Mouse (Mus musculus): ENCODE measurements around the gene Iqsec1. TPM values are rescaled to one million over a fixed set of nuclear protein-coding genes. Genes with fewer than 3 reads are reported as not detected.

Iqsec1 gene
- total and polyA plus RNA-seq, 2 experiments from 2014 or later: 12.0 to 93.7 TPM

DNA sequence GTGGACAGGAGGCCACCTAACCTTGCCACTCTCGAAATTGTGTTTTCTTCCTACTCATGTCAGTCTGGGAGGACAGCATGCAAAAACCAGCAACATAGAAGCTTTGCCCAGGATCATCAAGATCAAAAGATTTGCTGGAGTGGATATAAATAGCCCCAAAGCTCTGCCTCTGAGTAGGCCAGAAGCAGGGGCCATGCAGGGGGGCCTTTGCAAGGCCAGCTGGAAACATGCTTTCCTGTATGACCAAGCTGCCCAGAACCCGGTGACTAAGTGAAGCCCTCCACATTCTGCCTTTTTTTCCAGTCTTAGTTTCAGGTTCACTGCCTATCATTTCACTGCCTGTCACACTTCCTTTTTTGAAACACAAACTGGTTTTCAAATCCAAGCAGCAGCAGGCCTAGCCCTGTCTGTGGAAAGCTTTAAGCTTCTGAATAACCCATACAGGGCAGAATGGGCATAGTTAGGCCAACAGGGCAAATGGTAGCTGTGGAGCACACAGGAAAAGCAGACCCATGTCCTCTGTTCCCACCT, 19.1 kb downstream of the Iqsec1 start:
- TF ChIP-seq CTCF (IDR thresholded peaks at IDR 0.05; ENCODE audit: low read depth) (no peak), EP300 (IDR thresholded peaks at IDR 0.05; ENCODE audit: low read depth) (no peak)
- Histone ChIP-seq H3K4me3 (ENCODE audit: low read depth, low read length) (no peak overlapping the region), H3K4me2 (ENCODE audit: low read depth, low read length) (no peak overlapping the region), H3K27me3 (ENCODE audit: control insufficient read depth, insufficient read depth, low read length) (no peaks in the 10 kb centered on the region), H3K36me3 (replicated peaks; ENCODE audit: control insufficient read depth, insufficient read depth, low read length) (no peaks in the 10 kb centered on the region), H3K9ac (replicated peaks; ENCODE audit: low read depth, low read length) (no peak overlapping the region), H3K27ac (ENCODE audit: low read depth) (peak overlapping the region; percentile 49), H3K4me1 (ENCODE audit: control insufficient read depth, insufficient read depth) (peaks cover 10% of the 10 kb centered on the region), H3K9me3 (replicated peaks; ENCODE audit: control insufficient read depth, low read length) (no peaks in the 10 kb centered on the region)
- DNase-seq (ENCODE audit: low spot score): no peak
- peak; percentile 24; the same call in 1 of the 2 replicates for ATAC-seq (ENCODE audit: insufficient read depth, low read depth)
- WGBS: 8% methylated on average over 2 of the region's 2 CpGs

DNA sequence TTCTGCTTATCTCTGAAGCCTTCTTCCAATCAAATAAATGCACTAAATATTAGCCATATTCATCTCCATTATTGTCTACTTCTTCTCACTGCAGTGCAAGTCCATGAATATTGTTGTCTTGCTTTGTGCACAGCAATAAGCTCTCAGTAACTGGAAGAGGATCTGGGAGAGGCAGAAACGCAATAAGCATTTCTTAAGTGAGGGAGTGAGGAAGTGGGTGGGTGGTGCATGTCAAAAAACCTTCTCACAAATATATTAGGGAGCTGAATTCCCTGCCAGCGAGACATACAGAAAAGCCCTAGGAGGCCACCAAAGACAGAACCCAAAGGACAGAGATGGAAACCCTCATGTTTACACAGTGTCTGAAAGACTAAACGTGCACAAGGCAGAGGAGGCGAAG, 35.1 kb downstream of the Iqsec1 start:
- 40% methylated on average over 4 of the region's 4 CpGs for WGBS
- Histone ChIP-seq H3K9ac (replicated peaks; ENCODE audit: low read depth, low read length) (no peak overlapping the region), H3K27me3 (ENCODE audit: control insufficient read depth, insufficient read depth, low read length) (no peaks in the 10 kb centered on the region), H3K9me3 (replicated peaks; ENCODE audit: control insufficient read depth, low read length) (no peaks in the 10 kb centered on the region), H3K4me2 (ENCODE audit: low read depth, low read length) (no peak overlapping the region), H3K36me3 (replicated peaks; ENCODE audit: control insufficient read depth, insufficient read depth, low read length) (no peaks in the 10 kb centered on the region), H3K4me1 (ENCODE audit: control insufficient read depth, insufficient read depth) (peaks cover 6% of the 10 kb centered on the region), H3K4me3 (ENCODE audit: low read depth, low read length) (no peak overlapping the region), H3K27ac (ENCODE audit: low read depth) (no peak overlapping the region)
- DNase-seq (ENCODE audit: low spot score) (no peak), ATAC-seq (ENCODE audit: insufficient read depth, low read depth) (no peak)
- TF ChIP-seq EP300 (IDR thresholded peaks at IDR 0.05; ENCODE audit: low read depth): no peak
- TF ChIP-seq CTCF (IDR thresholded peaks at IDR 0.05; ENCODE audit: low read depth): no peak

DNA sequence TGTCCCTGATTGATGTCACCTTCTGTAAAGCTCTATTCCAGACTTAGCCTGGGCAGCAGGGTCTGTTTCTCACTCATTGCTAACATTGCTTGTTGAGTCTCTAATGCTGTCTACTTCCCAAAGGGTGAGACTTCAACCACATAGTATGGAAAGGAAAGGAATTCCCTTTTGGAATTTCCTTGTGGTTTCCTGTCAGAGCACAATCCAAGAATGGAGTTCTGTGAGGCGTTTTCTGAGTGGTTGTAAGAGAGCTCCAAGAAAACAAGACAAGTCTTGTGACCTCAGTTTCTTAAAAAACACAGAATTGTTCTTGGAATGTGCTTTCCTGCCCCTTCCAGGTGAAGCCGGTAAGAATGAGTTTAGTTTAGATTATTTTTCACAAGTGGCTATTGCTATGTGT, 37.5 kb downstream of the Iqsec1 start:
- Histone ChIP-seq H3K4me2 (ENCODE audit: low read depth, low read length) (no peak overlapping the region), H3K27ac (ENCODE audit: low read depth) (no peak overlapping the region), H3K9me3 (replicated peaks; ENCODE audit: control insufficient read depth, low read length) (no peaks in the 10 kb centered on the region), H3K27me3 (ENCODE audit: control insufficient read depth, insufficient read depth, low read length) (no peaks in the 10 kb centered on the region), H3K36me3 (replicated peaks; ENCODE audit: control insufficient read depth, insufficient read depth, low read length) (no peaks in the 10 kb centered on the region), H3K4me3 (ENCODE audit: low read depth, low read length) (no peak overlapping the region), H3K4me1 (ENCODE audit: control insufficient read depth, insufficient read depth) (peaks cover 6% of the 10 kb centered on the region), H3K9ac (replicated peaks; ENCODE audit: low read depth, low read length) (no peak overlapping the region)
- TF ChIP-seq CTCF (IDR thresholded peaks at IDR 0.05; ENCODE audit: low read depth) (no peak), EP300 (IDR thresholded peaks at IDR 0.05; ENCODE audit: low read depth) (no peak)
- ATAC-seq (ENCODE audit: insufficient read depth, low read depth) (no peak), DNase-seq (ENCODE audit: low spot score) (no peak)
- 45% methylated on average over 2 of the region's 2 CpGs for WGBS

DNA sequence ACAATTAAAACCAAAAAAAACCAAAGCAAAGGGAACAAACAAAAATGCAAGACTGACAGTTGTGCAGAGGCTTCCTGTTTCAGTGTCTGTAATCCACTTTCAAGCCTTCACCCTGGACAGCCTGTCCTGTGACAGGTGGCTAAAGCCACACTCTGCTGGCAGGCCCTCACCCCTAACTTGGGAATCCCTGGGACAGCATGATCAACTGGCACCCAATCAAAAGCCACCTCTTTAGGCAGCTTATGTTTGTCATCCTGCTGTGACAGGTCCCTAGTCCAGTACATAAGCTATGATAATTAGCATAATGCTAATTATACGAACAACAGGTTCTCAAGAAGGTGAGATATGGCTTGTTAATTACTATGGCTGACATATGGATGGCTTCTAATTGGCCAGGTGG, 40.4 kb downstream of the Iqsec1 start:
- Histone ChIP-seq H3K27me3 (ENCODE audit: control insufficient read depth, insufficient read depth, low read length) (no peaks in the 10 kb centered on the region), H3K36me3 (replicated peaks; ENCODE audit: control insufficient read depth, insufficient read depth, low read length) (no peaks in the 10 kb centered on the region), H3K4me3 (ENCODE audit: low read depth, low read length) (no peak overlapping the region), H3K4me1 (ENCODE audit: control insufficient read depth, insufficient read depth) (peaks cover 6% of the 10 kb centered on the region; the same call in 1 of the 2 replicates), H3K9ac (replicated peaks; ENCODE audit: low read depth, low read length) (no peak overlapping the region), H3K4me2 (ENCODE audit: low read depth, low read length) (no peak overlapping the region), H3K27ac (ENCODE audit: low read depth) (no peak overlapping the region), H3K9me3 (replicated peaks; ENCODE audit: control insufficient read depth, low read length) (no peaks in the 10 kb centered on the region)
- ATAC-seq (ENCODE audit: insufficient read depth, low read depth): no peak
- TF ChIP-seq EP300 (IDR thresholded peaks at IDR 0.05; ENCODE audit: low read depth): no peak
- no peak for TF ChIP-seq CTCF (IDR thresholded peaks at IDR 0.05; ENCODE audit: low read depth)
- no peak for DNase-seq (ENCODE audit: low spot score)
- 71% methylated on average over 1 of the region's 1 CpGs for WGBS

GRCm38 (mm10) chr6:90945560-90946230, 42.8 kb downstream of the Iqsec1 start:
- H3K9me3 ChIP-seq (replicated peaks; ENCODE audit: control insufficient read depth, low read length): no peaks in the 10 kb centered on the region
- no peak for ATAC-seq (ENCODE audit: insufficient read depth, low read depth)
- no peaks in the 10 kb centered on the region for H3K27me3 ChIP-seq (ENCODE audit: control insufficient read depth, insufficient read depth, low read length)
- DNase-seq (ENCODE audit: low spot score): no peak
- H3K9ac ChIP-seq (replicated peaks; ENCODE audit: low read depth, low read length): no peak overlapping the region
- 36% methylated on average over 2 of the region's 2 CpGs for WGBS
- no peak overlapping the region for H3K4me2 ChIP-seq (ENCODE audit: low read depth, low read length)
- TF ChIP-seq CTCF (IDR thresholded peaks at IDR 0.05; ENCODE audit: low read depth) (no peak), EP300 (IDR thresholded peaks at IDR 0.05; ENCODE audit: low read depth) (no peak)
- H3K4me3 ChIP-seq (ENCODE audit: low read depth, low read length): no peak overlapping the region
- H3K27ac ChIP-seq (ENCODE audit: low read depth): no peak overlapping the region
- peaks cover 7% of the 10 kb centered on the region; the same call in 1 of the 2 replicates for H3K4me1 ChIP-seq (ENCODE audit: control insufficient read depth, insufficient read depth)
- H3K36me3 ChIP-seq (replicated peaks; ENCODE audit: control insufficient read depth, insufficient read depth, low read length): no peaks in the 10 kb centered on the region

- H3K9ac ChIP-seq (replicated peaks; ENCODE audit: low read depth, low read length): no peak overlapping the region
- H3K4me3 ChIP-seq (ENCODE audit: low read depth, low read length): no peak overlapping the region
- H3K9me3 ChIP-seq (replicated peaks; ENCODE audit: control insufficient read depth, low read length): no peaks in the 10 kb centered on the region
- no peak overlapping the region for H3K27ac ChIP-seq (ENCODE audit: low read depth)
- TF ChIP-seq EP300 (IDR thresholded peaks at IDR 0.05; ENCODE audit: low read depth) (no peak), CTCF (IDR thresholded peaks at IDR 0.05; ENCODE audit: low read depth) (no peak)
- peaks cover 7% of the 10 kb centered on the region; the same call in 1 of the 2 replicates for H3K4me1 ChIP-seq (ENCODE audit: control insufficient read depth, insufficient read depth)
- H3K27me3 ChIP-seq (ENCODE audit: control insufficient read depth, insufficient read depth, low read length): no peaks in the 10 kb centered on the region
- no peaks in the 10 kb centered on the region for H3K36me3 ChIP-seq (replicated peaks; ENCODE audit: control insufficient read depth, insufficient read depth, low read length)
- no peak for DNase-seq (ENCODE audit: low spot score)
- ATAC-seq (ENCODE audit: insufficient read depth, low read depth): no peak
- 44% methylated on average over 3 of the region's 3 CpGs for WGBS
- no peak overlapping the region for H3K4me2 ChIP-seq (ENCODE audit: low read depth, low read length)
These were observed 47.2 kb downstream of the Iqsec1 start for GRCm38 (mm10) chr6:90941257-90941656.

All from heart, postnatal 0 days (tissue).